Mouse (Mus musculus): ENCODE measurements at regions not wholly inside any gene's neighbourhood (a gene's known extent, or its start where the extent isn't known, plus 50 kb on each side); places are given as distances from the start of the nearest gene placed in this dataset.

- H3K36me3 ChIP-seq (ENCODE audit: control insufficient read depth, insufficient read depth, low read length): no peaks in the 10 kb centered on the region
- H3K27me3 ChIP-seq (ENCODE audit: control insufficient read depth, insufficient read depth, low read length): no peaks in the 10 kb centered on the region
- peaks cover 8% of the 10 kb centered on the region; the same call in 1 of the 2 replicates for H3K4me1 ChIP-seq (ENCODE audit: control insufficient read depth, insufficient read depth, low read length)
- no peak overlapping the region for H3K4me2 ChIP-seq (ENCODE audit: low read depth, low read length)
- H3K9ac ChIP-seq (replicated peaks; ENCODE audit: low read depth, low read length): no peak overlapping the region; the same call in 1 of the 2 replicates
- H3K27ac ChIP-seq (ENCODE audit: low read depth, low read length): no peak overlapping the region
- no peak overlapping the region for H3K4me3 ChIP-seq (ENCODE audit: low read depth, low read length)
- no peaks in the 10 kb centered on the region for H3K9me3 ChIP-seq (ENCODE audit: control insufficient read depth, low read length)
- no peak for ATAC-seq (ENCODE audit: low read depth)
- 26% methylated on average over 5 of the region's 5 CpGs for WGBS
These were observed 163.2 kb upstream of the 4931429L15Rik start for GRCm38 (mm10) chr9:46482859-46483443.

GRCm38 (mm10) chr9:46482034-46482858, 162.5 kb upstream of the 4931429L15Rik start:
- no peak overlapping the region for H3K9ac ChIP-seq (replicated peaks; ENCODE audit: low read depth, low read length)
- H3K36me3 ChIP-seq (ENCODE audit: control insufficient read depth, insufficient read depth, low read length): no peaks in the 10 kb centered on the region
- no peak overlapping the region for H3K4me2 ChIP-seq (ENCODE audit: low read depth, low read length)
- no peak overlapping the region for H3K27ac ChIP-seq (ENCODE audit: low read depth, low read length)
- 47% methylated on average over 12 of the region's 12 CpGs for WGBS
- no peaks in the 10 kb centered on the region for H3K9me3 ChIP-seq (ENCODE audit: control insufficient read depth, low read length)
- no peak for ATAC-seq (ENCODE audit: low read depth)
- peaks cover 8% of the 10 kb centered on the region; the same call in 1 of the 2 replicates for H3K4me1 ChIP-seq (ENCODE audit: control insufficient read depth, insufficient read depth, low read length)
- H3K27me3 ChIP-seq (ENCODE audit: control insufficient read depth, insufficient read depth, low read length): no peaks in the 10 kb centered on the region
- no peak overlapping the region for H3K4me3 ChIP-seq (ENCODE audit: low read depth, low read length)

GRCm38 (mm10) chr9:46481491-46481890, 161.7 kb upstream of the 4931429L15Rik start:
- Histone ChIP-seq H3K4me3 (ENCODE audit: low read depth, low read length) (no peak overlapping the region), H3K4me2 (ENCODE audit: low read depth, low read length) (no peak overlapping the region), H3K27me3 (ENCODE audit: control insufficient read depth, insufficient read depth, low read length) (no peaks in the 10 kb centered on the region), H3K27ac (ENCODE audit: low read depth, low read length) (no peak overlapping the region), H3K36me3 (ENCODE audit: control insufficient read depth, insufficient read depth, low read length) (no peaks in the 10 kb centered on the region), H3K4me1 (ENCODE audit: control insufficient read depth, insufficient read depth, low read length) (peaks cover 8% of the 10 kb centered on the region; the same call in 1 of the 2 replicates), H3K9me3 (ENCODE audit: control insufficient read depth, low read length) (no peaks in the 10 kb centered on the region), H3K9ac (replicated peaks; ENCODE audit: low read depth, low read length) (no peak overlapping the region)
- 32% methylated on average over 7 of the region's 7 CpGs for WGBS
- no peak for ATAC-seq (ENCODE audit: low read depth)

GRCm38 (mm10) chr9:46480080-46480690, 160.4 kb upstream of the 4931429L15Rik start:
- Histone ChIP-seq H3K4me1 (ENCODE audit: control insufficient read depth, insufficient read depth, low read length) (peaks cover 8% of the 10 kb centered on the region; the same call in 1 of the 2 replicates), H3K27me3 (ENCODE audit: control insufficient read depth, insufficient read depth, low read length) (no peaks in the 10 kb centered on the region), H3K27ac (ENCODE audit: low read depth, low read length) (no peak overlapping the region), H3K9me3 (ENCODE audit: control insufficient read depth, low read length) (no peaks in the 10 kb centered on the region), H3K9ac (replicated peaks; ENCODE audit: low read depth, low read length) (no peak overlapping the region), H3K4me2 (ENCODE audit: low read depth, low read length) (no peak overlapping the region), H3K36me3 (ENCODE audit: control insufficient read depth, insufficient read depth, low read length) (no peaks in the 10 kb centered on the region), H3K4me3 (ENCODE audit: low read depth, low read length) (no peak overlapping the region)
- no peak for ATAC-seq (ENCODE audit: low read depth)
- WGBS: 2% methylated on average over 12 of the region's 13 CpGs

GRCm38 (mm10) chr9:46478611-46479010, 158.8 kb upstream of the 4931429L15Rik start:
- ATAC-seq (ENCODE audit: low read depth): no peak
- peaks cover 8% of the 10 kb centered on the region; the same call in 1 of the 2 replicates for H3K4me1 ChIP-seq (ENCODE audit: control insufficient read depth, insufficient read depth, low read length)
- no peaks in the 10 kb centered on the region for H3K27me3 ChIP-seq (ENCODE audit: control insufficient read depth, insufficient read depth, low read length)
- no peak overlapping the region for H3K27ac ChIP-seq (ENCODE audit: low read depth, low read length)
- no peak overlapping the region for H3K4me2 ChIP-seq (ENCODE audit: low read depth, low read length)
- H3K9ac ChIP-seq (replicated peaks; ENCODE audit: low read depth, low read length): no peak overlapping the region
- no peaks in the 10 kb centered on the region for H3K9me3 ChIP-seq (ENCODE audit: control insufficient read depth, low read length)
- 62% methylated on average over 2 of the region's 2 CpGs for WGBS
- no peak overlapping the region for H3K4me3 ChIP-seq (ENCODE audit: low read depth, low read length)
- H3K36me3 ChIP-seq (ENCODE audit: control insufficient read depth, insufficient read depth, low read length): no peaks in the 10 kb centered on the region

GRCm38 (mm10) chr9:46476516-46476915, 156.7 kb upstream of the 4931429L15Rik start:
- Histone ChIP-seq H3K36me3 (ENCODE audit: control insufficient read depth, insufficient read depth, low read length) (no peaks in the 10 kb centered on the region), H3K4me2 (ENCODE audit: low read depth, low read length) (no peak overlapping the region), H3K27me3 (ENCODE audit: control insufficient read depth, insufficient read depth, low read length) (no peaks in the 10 kb centered on the region), H3K4me1 (ENCODE audit: control insufficient read depth, insufficient read depth, low read length) (no peaks in the 10 kb centered on the region), H3K27ac (ENCODE audit: low read depth, low read length) (no peak overlapping the region), H3K4me3 (ENCODE audit: low read depth, low read length) (no peak overlapping the region), H3K9ac (replicated peaks; ENCODE audit: low read depth, low read length) (no peak overlapping the region), H3K9me3 (ENCODE audit: control insufficient read depth, low read length) (no peaks in the 10 kb centered on the region)
- ATAC-seq (ENCODE audit: low read depth): no peak
- 45% methylated on average over 5 of the region's 5 CpGs for WGBS

GRCm38 (mm10) chr9:46473681-46474080, 153.9 kb upstream of the 4931429L15Rik start:
- no peak overlapping the region for H3K27ac ChIP-seq (ENCODE audit: low read depth, low read length)
- 92% methylated on average over 10 of the region's 10 CpGs for WGBS

GRCm38 (mm10) chr9:46469521-46469920, 149.7 kb upstream of the 4931429L15Rik start:
- Histone ChIP-seq H3K36me3 (ENCODE audit: control insufficient read depth, insufficient read depth, low read length) (no peaks in the 10 kb centered on the region), H3K27ac (ENCODE audit: low read depth, low read length) (no peak overlapping the region), H3K4me2 (ENCODE audit: low read depth, low read length) (no peak overlapping the region), H3K27me3 (ENCODE audit: control insufficient read depth, insufficient read depth, low read length) (no peaks in the 10 kb centered on the region; the same call in 1 of the 2 replicates), H3K4me1 (ENCODE audit: control insufficient read depth, insufficient read depth, low read length) (no peaks in the 10 kb centered on the region), H3K4me3 (ENCODE audit: low read depth, low read length) (no peak overlapping the region), H3K9me3 (ENCODE audit: control insufficient read depth, low read length) (no peaks in the 10 kb centered on the region), H3K9ac (replicated peaks; ENCODE audit: low read depth, low read length) (no peak overlapping the region)
- WGBS: 84% methylated on average over 7 of the region's 7 CpGs
- no peak for ATAC-seq (ENCODE audit: low read depth)

More at GRCm38 (mm10) chr9:46473681-46474080, 153.9 kb upstream of the 4931429L15Rik start:
- no peaks in the 10 kb centered on the region; the same call in 1 of the 2 replicates for H3K27me3 ChIP-seq (ENCODE audit: control insufficient read depth, insufficient read depth, low read length)
- no peaks in the 10 kb centered on the region for H3K9me3 ChIP-seq (ENCODE audit: control insufficient read depth, low read length)
- H3K4me1 ChIP-seq (ENCODE audit: control insufficient read depth, insufficient read depth, low read length): no peaks in the 10 kb centered on the region
- H3K36me3 ChIP-seq (ENCODE audit: control insufficient read depth, insufficient read depth, low read length): no peaks in the 10 kb centered on the region
- H3K9ac ChIP-seq (replicated peaks; ENCODE audit: low read depth, low read length): no peak overlapping the region
- H3K4me3 ChIP-seq (ENCODE audit: low read depth, low read length): no peak overlapping the region
- no peak for ATAC-seq (ENCODE audit: low read depth)
- no peak overlapping the region for H3K4me2 ChIP-seq (ENCODE audit: low read depth, low read length)

- Histone ChIP-seq H3K4me2 (ENCODE audit: low read depth, low read length) (no peak overlapping the region), H3K4me1 (ENCODE audit: control insufficient read depth, insufficient read depth, low read length) (no peaks in the 10 kb centered on the region), H3K27me3 (ENCODE audit: control insufficient read depth, insufficient read depth, low read length) (no peaks in the 10 kb centered on the region; the same call in 1 of the 2 replicates), H3K27ac (ENCODE audit: low read depth, low read length) (no peak overlapping the region), H3K4me3 (ENCODE audit: low read depth, low read length) (no peak overlapping the region), H3K9me3 (ENCODE audit: control insufficient read depth, low read length) (no peaks in the 10 kb centered on the region), H3K9ac (replicated peaks; ENCODE audit: low read depth, low read length) (no peak overlapping the region), H3K36me3 (ENCODE audit: control insufficient read depth, insufficient read depth, low read length) (no peaks in the 10 kb centered on the region)
- no peak for ATAC-seq (ENCODE audit: low read depth)
- WGBS: 19% methylated on average over 2 of the region's 2 CpGs
These were observed 148.5 kb upstream of the 4931429L15Rik start for GRCm38 (mm10) chr9:46468306-46468705.

Measured in neural tube, embryonic 14.5 days (tissue).